Mouse (Mus musculus): ENCODE results near the gene Tctex1d4. TPM values are rescaled to one million over a fixed set of nuclear protein-coding genes. Genes with fewer than 3 reads are reported as not detected.

Gene Tctex1d4
- total RNA-seq, 1 experiment from 2014 or later: not detected

DNA sequence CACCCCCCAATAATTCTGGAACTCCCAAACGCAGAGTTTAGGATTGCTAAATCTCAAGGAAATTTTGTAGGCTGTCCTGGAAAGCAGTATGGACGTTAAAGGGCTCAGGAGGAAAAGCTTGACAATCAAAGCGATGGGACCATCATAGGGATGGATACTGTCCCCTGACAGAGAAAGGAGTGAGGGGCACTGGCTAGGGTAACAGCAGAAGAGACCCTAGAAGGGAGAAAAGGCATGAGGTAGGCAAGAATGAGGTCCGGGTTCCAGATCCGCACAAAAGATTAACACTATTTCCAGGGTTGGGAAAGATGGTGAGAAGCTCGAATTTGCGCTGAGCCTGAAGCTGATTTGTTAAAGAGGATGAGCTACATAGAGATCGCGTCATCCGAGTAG, 6.5 kb upstream of the Tctex1d4 start:
- DNase-seq: no peak

DNA sequence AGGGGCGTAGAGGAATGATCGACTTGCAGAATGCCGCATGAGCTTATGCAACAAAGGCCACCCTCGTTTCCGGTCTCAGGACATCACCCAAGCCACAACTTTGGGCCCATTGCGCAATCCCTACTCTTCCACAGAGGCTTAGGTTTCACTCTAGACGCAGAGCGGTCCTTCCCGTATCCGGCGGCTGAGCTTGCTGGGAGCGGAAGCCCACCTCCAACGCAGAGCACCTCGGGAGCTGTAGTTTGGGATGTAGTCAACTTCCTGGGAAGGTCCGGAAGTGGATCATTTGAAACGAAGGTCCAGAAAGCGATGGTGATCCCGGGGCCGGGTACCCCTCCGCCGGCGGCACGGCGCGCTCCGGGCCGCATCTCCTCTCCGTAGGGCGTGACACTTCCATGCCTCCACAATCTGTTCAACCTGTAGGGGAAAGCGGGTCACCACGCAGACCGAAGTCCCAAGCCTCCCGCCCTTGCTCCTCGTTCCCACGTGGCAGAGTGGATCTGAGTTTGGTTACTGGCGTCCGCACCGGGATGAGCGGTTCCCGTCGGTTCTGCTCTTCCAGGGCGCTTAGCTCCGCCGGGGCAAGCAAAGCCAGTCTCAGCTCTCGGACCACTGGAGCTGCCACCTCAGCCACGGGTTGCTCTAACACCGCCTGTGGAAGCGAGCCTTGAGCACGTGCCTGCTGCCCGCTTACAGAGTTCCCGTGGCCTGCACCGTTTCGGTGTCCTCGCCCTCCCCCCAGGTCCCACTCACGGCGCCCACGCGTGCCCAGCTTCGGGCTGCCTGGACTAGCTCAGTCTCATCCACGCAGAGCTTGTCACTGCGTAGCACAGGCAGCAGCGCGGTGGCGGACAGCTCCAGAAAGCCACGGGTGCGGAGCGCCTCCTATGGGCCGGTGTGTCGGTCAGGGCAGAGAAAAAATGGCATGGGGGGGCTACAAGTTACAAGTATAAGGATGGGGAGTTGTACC, 5.9 kb upstream of the Tctex1d4 start:
- peak; percentile 88 for DNase-seq

- no peak for DNase-seq
Measured at GRCm38 (mm10) chr4:117122209-117122608, 4.4 kb upstream of the Tctex1d4 start.

GRCm38 (mm10) chr4:117123546-117124217, 2.9 kb upstream of the Tctex1d4 start:
- no peak for DNase-seq

- no peak for DNase-seq
Measured at GRCm38 (mm10) chr4:117124218-117124517, 2.4 kb upstream of the Tctex1d4 start.

DNA sequence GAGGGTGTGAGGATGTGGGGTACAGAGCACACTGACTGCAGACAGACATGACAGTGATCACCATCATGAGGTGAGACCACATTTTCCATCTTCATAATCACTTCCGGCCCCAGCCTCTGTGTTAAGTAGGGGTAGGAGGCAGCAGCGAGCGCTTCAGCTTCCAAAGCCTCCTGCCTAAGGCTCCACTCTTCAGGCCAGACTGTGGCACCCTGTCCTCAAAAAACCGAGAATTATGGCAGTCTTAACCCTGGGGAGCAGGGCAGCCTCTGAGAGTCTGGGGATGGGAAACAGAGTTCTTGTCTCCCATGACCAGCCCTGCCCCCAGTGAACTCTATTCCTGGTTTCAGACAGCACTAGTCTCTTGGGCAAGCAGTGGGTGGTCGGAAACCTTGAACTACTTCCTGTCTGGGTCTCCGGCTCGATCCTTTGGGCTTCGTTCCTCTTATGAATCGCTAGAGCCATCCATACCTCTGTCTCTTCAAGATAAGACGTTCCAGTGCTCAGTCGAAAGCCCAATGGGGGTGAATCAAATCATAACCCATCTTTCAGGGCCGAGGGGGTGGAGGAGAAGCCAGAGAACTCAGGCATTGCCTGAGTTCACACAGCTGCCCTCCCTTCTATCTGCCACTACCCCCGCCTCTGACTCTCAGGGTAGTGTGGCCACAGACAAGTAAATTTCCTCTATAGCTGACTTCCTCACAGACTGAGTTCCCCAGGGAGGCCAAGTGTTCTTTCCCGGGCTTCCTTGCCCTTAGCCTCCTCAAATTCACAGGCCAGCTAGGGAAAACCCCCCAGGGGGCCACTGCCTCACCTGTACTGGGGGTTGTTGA, 1.9 kb upstream of the Tctex1d4 start:
- no peak for DNase-seq

DNA sequence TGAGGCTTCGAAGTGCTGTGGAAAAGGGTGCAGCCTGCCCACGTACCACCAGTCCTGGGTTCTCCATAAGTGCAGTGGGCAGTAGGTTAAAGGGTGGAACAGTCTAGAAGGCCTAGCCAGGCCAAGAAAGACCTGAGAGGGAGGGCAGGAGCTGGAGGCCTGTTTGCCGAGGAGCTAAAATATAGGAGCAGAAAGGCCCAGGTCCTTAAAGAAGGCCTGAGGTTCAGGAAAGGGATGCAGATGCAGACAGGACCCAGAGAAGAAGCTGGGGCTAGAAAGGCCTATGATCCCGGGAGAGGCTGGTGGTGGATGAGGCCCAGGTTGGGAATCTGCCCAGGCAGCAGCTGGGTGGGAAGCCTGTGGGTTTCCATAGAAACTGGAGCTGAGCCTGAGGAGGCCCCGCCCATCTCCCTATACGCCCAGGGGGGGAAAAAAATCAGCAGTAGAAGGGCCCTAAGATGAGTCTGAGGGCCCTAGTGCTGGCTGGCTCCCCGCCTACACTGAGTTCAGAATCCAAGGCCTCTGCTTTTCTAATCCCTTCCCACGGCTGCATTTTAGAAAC, 1.2 kb upstream of the Tctex1d4 start, which contains the start of gene Btbd19:
TSS of gene Btbd19 (minus strand) at position 378 of the 562 bp plus-strand sequence.
- peak; percentile 51 for DNase-seq

- DNase-seq: peak; percentile 54
Measured at GRCm38 (mm10) chr4:117125910-117126674, 502 bp upstream of the Tctex1d4 start.

DNA sequence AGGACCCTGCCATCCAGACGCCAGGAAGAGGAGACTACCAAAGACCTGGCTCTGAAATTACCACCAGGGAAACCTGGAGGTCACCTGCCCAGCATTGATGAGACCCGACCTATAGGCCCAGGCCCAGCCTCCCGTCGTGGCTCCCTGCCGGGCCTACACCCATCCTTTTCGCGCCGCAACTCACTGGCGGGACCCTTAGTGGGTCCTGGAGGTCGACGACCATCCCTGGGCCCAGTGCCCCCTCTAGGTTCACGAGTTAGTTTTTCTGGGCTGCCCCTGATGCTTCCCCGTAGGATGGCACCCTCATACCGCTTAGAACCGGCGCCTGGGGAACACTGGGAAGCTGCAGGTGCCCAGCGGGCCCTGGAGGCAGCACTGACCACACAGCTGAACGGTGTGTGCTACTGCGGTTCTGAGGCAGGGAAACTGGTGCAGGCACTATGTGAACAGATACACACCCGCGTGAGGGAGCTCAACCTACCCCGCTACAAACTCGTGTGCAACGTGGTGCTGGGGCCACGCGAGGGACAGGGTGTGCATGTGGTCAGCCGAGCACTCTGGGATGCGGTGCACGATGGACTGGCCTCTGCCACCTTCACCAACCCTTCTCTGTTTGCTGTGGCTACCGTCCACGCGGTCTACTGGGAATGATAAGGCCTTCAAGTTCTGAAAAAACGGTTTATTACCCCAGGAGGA, 1.5 kb downstream of the Tctex1d4 start:
- DNase-seq: no peak

DNA sequence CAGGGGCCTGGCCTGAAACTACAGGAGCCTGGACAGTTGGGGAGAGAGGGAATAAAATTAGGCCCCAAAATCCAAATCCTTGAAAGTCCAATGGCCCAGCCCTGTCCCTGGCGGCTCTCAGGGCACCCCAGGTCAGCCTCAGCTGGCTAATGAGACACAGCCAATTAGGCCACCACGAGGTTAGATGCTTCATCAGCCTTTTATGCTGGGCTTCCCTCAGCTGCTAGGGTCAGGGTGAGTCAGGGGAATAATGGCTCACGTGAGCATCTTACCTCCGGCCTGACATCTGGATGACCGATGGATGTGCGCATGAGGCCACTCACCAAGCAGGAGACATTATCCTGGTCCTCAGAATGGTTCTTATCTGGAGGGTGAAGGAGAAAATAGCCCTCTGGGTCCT, 4.2 kb downstream of the Tctex1d4 start:
- no peak for DNase-seq

DNA sequence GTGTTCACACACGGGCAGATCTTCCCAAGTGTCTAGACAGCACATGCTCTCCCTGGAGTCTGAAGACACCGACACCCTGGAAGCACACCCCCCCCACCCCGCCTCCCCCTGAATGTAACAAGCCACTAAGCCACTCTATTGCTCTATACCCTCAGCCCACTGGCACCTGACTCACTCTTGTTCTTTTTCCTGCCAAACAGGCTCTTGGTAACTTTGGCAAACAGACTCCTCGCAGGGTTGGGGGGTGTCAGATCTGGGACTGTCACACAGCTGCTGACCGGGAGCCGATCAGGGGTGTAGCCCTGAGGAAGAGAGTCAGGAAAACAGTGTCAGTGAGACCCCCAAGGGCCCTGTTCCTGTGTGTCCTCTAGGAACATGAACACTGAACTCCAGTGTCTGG, 4.6 kb downstream of the Tctex1d4 start:
- DNase-seq: no peak

DNA sequence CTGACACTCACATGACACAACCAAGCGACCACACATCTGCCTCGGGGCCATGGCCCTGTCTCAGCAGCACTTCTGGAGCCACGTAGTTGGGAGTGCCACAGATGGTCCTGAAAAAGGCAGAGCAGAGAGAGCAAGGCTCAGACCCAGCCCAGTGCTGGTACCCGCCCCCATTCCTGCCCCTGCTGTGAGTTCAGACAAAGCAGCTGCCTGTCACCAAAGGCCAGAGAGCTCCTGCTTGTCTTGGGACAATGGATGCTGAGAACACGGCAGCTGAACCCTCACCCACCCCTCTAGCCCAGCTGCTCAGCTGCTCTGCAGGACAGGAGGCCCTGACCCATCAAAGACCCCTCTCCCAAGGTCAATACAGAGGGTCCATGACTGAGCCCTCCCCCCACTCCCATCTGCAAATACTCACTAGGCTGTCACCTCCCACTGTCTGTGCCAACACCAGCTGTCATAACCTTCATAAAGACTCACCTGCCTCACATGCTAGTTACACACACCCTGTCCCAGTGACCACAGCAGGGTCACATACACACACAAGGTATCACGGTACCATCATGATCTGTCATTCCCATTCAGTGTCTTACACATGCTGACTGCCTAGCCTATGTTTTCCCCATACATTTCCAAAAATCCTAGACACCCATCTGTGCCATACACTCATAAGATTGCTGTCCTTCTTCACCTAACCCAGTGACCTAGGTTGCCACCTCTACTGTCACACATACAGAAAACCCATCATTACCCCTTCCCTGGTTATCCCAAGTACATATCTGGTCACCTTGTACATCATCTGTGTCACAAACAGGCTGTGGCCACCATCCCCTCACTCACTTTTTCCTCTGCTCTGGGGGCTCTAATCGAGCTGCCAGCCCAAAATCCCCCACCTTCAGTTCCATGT, 5.5 kb downstream of the Tctex1d4 start:
- DNase-seq: no peak

DNA sequence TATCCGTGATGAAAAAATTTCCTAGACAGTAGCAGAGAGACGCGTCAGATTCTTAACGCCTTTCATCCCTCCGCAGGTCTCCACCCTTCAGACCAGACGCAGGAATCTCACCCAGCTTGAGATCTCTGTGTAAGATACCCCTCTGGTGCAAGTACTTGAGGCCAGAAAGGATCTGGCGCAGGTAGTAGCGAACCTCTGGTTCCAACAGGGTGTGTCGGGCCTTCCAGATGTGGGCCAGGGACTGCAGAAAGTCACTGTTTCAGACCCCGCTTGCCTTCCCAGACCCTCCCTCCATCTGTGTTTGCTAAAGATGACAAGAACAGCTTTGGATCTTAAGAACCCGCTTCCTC, 6.2 kb downstream of the Tctex1d4 start:
- no peak for DNase-seq

GRCm38 (mm10) chr4:117133366-117133796, 6.8 kb downstream of the Tctex1d4 start:
- no peak for DNase-seq

DNA sequence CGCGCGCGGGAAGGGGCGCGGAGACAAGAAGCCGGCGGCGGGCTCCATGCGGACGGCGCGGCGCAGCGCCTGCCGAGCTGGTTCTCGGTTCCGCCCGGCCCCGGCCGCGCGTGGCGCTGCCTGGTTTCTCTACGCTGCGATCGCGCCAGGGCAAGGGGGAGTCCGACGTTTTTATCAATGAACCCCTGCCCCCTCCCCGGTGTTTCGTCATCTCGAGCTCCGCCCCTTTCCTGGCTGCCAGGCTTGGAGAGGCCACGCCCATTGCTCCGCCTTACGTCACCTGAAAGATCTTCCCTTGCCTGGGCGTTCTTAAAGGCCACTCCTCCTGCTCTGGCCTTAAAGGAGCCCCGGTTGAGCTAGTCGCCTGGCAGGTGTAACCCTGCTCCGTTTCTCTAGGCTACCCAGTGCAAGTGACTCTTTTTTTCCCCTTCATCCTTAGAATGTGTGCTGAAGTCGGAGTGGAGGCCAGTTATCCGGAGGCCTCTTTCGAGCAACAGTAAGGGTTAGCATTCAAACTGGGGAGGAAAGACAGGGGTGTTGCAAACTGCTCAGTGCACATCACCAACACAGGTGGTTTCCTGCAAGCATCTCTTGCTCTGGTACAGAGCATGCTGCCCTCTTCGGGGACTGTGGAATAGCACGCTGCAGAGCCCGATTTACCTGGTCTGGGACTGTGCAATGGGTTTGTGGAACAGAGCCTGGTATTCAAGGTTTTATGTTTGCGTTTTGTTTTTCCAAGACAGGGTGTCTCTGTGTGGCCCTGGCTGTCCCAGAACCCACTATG, 7.4 kb downstream of the Tctex1d4 start, which contains the start of gene Plk3:
TSS of gene Plk3 (minus strand) at position 147 of the 784 bp plus-strand sequence.
- peak; percentile 96 for DNase-seq

GRCm38 (mm10) chr4:117134601-117134995, 8.0 kb downstream of the Tctex1d4 start:
- DNase-seq: no peak

GRCm38 (mm10) chr4:117136034-117136433, 9.4 kb downstream of the Tctex1d4 start:
- DNase-seq: peak; percentile 53

DNA sequence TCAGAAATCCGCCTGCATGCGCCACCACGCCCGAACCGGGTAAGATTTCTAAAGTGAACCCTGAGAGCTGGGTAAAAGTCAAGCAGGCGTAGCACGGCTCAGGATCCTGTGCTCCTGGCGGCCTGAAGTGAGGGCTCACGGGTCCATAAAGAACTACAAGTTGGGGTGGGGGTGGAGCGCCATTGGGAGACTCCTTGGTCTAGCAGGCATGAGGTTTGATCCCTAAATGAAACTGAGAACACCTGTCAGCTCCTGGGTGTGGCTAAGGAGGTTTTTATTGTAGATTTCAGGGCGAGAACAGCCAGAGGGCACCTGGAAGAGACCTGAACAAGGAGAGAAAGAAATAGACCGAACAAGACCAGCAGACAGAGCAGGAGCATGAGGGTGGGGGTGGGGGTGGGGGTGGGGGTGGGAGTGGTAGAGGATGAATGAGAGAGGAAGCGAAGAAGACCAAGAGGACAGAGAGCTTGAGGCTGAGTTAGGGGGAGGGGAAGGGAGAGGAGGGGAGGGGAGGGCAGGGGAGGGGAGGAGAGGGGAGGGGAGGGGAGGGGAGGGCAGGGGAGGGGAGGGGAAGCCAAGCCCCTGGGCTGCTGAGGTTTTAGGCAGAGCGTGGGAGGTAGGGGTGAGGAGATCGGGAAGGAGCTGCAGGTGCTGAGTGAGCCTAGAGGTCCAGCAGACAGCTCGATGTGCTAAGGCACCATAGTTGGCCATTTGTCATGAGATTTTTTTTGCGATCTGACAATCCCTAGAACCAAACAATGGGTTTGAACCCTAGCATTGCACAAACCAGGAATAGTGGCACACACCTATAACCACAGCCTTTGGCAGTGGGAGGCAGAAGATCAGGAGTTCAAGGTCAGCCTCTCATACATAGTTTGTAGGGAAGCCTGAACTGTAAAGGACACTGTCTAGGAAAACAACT, 12.0 kb downstream of the Tctex1d4 start:
- DNase-seq: no peak

Data from adrenal gland, postnatal 25 days (tissue).